Mouse (Mus musculus): ENCODE data around the gene Nploc4. TPM values are rescaled to one million over a fixed set of nuclear protein-coding genes. Genes with fewer than 3 reads are reported as not detected.

Nploc4 gene
- polyA plus RNA-seq, 1 experiment = 61.8 TPM

DNA sequence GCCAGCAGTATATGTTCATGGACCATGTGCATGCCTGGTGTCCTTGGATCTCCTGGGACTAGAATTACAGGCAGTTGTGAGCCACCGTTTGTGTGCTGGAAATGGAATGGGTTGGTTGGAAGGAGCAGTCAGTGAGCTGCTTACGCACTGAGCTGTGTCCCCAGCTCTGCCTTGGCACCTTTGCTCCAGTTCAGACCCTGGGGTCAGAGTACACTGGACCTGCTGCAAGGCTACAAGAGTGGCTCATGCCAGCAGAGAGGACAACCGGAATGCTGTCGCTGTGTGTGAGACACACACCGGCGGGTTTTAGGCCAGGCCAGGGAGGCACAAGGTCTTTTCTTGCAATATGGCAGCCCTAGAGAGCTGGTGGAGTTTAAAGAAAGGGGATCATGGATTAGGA, 34.5 kb upstream of the Nploc4 start:
- TF ChIP-seq POLR2AphosphoS2 (IDR thresholded peaks at IDR 0.05; ENCODE audit: insufficient read length, low read depth) (no peak), REST (IDR thresholded peaks at IDR 0.05; ENCODE audit: insufficient read depth, insufficient read length) (no peak), USF1 (IDR thresholded peaks at IDR 0.05; ENCODE audit: low read depth) (no peak), MYOG (IDR thresholded peaks at IDR 0.05; ENCODE audit: control insufficient read depth in 1 of 3, insufficient read depth in 1 of 3, insufficient read length in 2 of 3, low read depth in 2 of 3) (no peak)
- no peak overlapping the region for H3ac ChIP-seq (ENCODE audit: control insufficient read depth, insufficient read length)

DNA sequence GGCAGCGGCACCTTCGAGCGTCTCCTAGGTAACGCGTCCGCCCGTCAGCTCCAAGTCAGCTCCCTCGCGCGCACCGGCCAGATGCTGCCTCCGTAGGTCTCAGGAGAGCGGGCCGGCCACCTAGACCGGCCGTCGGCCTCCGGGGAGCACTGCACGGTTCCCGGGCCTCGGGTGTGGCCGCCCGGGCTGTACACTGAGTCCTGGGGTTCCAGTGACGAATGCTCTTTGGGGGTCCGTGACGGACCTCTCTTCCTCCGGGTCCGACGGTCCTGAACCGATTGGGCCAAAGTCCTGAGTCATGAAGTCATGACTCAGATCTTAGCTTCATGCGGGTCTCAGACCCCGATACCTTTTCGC, 30.2 kb upstream of the Nploc4 start:
- H3K79me2 ChIP-seq (ENCODE audit: control insufficient read depth, insufficient read depth) = peaks cover 22% of the 10 kb centered on the region
- peak overlapping the region; percentile 74 for H3K4me3 ChIP-seq
- peak overlapping the region; percentile 67 for H3ac ChIP-seq (ENCODE audit: control insufficient read depth, insufficient read length)
- no peak for TF ChIP-seq TCF3 (IDR thresholded peaks at IDR 0.05; ENCODE audit: insufficient read length, low read depth)
- TF ChIP-seq MYOG (IDR thresholded peaks at IDR 0.05; ENCODE audit: control insufficient read depth in 1 of 3, insufficient read depth in 1 of 3, insufficient read length in 2 of 3, low read depth in 2 of 3) = no peak
- no peak for TF ChIP-seq POLR2AphosphoS2 (IDR thresholded peaks at IDR 0.05; ENCODE audit: insufficient read length, low read depth)
- no peak for TF ChIP-seq CEBPB (IDR thresholded peaks at IDR 0.05; ENCODE audit: insufficient read depth, poor library complexity, severe bottlenecking)
- no peak for TF ChIP-seq SRF (IDR thresholded peaks at IDR 0.05; ENCODE audit: control insufficient read depth, insufficient read length, low read depth)
- no peak for TF ChIP-seq MYOD1 (IDR thresholded peaks at IDR 0.05; ENCODE audit: control insufficient read depth in 1 of 3, insufficient read length in 2 of 3, low read depth in 2 of 3)
- no peak for TF ChIP-seq MAX (IDR thresholded peaks at IDR 0.05; ENCODE audit: low read depth)
- no peak for TF ChIP-seq POLR2A (IDR thresholded peaks at IDR 0.05; ENCODE audit: insufficient read length, low read depth)
- no peak for TF ChIP-seq REST (IDR thresholded peaks at IDR 0.05; ENCODE audit: insufficient read depth, insufficient read length)
- TF ChIP-seq USF1 (IDR thresholded peaks at IDR 0.05; ENCODE audit: low read depth) = no peak
- TF ChIP-seq E2F4 (IDR thresholded peaks at IDR 0.05; ENCODE audit: insufficient read depth) = no peak
- no peak for TF ChIP-seq TCF12 (IDR thresholded peaks at IDR 0.05; ENCODE audit: insufficient read depth, poor library complexity, severe bottlenecking)
- H3K27me3 ChIP-seq (ENCODE audit: control insufficient read depth, insufficient read depth, insufficient read length) = no peaks in the 10 kb centered on the region
- H3K36me3 ChIP-seq (ENCODE audit: control insufficient read depth, insufficient read depth) = peaks cover 21% of the 10 kb centered on the region
- peak overlapping the region; percentile 91 for H3K4me2 ChIP-seq (ENCODE audit: low read depth)

More for the DNA sequence above, 34.5 kb upstream of the Nploc4 start:
- Histone ChIP-seq H3K4me3 (no peak overlapping the region), H3K36me3 (ENCODE audit: control insufficient read depth, insufficient read depth) (peaks cover 27% of the 10 kb centered on the region), H3K79me2 (ENCODE audit: control insufficient read depth, insufficient read depth) (peaks cover 15% of the 10 kb centered on the region), H3K4me2 (ENCODE audit: low read depth) (no peak overlapping the region), H3K27me3 (ENCODE audit: control insufficient read depth, insufficient read depth, insufficient read length) (no peaks in the 10 kb centered on the region)

DNA sequence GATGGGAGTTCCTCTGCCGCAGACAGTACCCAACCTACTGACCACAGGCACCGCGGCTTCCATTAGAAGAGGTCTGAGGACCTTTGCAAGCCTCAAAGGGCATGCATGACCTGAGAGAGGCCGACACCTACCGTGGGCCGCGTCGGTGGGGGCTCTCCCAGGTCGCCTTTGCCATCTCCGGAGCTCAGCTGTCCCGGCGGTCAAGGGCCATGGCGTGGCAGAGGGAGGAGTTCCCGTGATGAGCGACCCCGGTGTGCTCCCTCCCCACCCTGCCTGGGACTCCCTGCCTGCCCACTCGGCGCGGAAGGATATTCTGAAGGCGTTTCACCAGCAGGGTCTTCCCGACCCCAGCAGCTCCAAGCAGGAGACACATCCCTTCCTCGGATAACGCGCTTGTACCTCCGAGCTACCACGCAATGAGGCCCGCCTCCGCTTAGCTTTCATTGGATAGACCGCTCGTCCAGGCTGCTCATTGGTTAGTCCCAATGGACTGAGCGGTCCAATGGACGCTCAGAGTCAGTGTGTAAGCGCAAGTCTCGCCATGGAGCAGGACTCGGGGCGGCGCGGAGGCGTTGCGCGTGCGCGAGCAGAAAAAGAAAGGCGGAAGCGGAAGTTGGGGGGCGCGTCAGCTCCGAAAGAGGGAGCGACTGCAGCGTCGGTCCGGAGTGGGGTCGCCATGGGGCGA, 29.7 kb upstream of the Nploc4 start, which contains the start of gene Arl16:
Gene Arl16 (minus strand): TSS at position 557 of the 685 bp plus-strand sequence.
- TF ChIP-seq POLR2A (IDR thresholded peaks at IDR 0.05; ENCODE audit: insufficient read length, low read depth) (peak; percentile 88), REST (IDR thresholded peaks at IDR 0.05; ENCODE audit: insufficient read depth, insufficient read length) (no peak), TCF3 (IDR thresholded peaks at IDR 0.05; ENCODE audit: insufficient read length, low read depth) (no peak), SRF (IDR thresholded peaks at IDR 0.05; ENCODE audit: control insufficient read depth, insufficient read length, low read depth) (peak; percentile 10), POLR2AphosphoS2 (IDR thresholded peaks at IDR 0.05; ENCODE audit: insufficient read length, low read depth) (peak; percentile 91), E2F4 (IDR thresholded peaks at IDR 0.05; ENCODE audit: insufficient read depth) (no peak), MYOD1 (IDR thresholded peaks at IDR 0.05; ENCODE audit: control insufficient read depth in 1 of 3, insufficient read length in 2 of 3, low read depth in 2 of 3) (no peak), MYOG (IDR thresholded peaks at IDR 0.05; ENCODE audit: control insufficient read depth in 1 of 3, insufficient read depth in 1 of 3, insufficient read length in 2 of 3, low read depth in 2 of 3) (peak in 1 of 3 experiments; percentile 55)
- no peaks in the 10 kb centered on the region for H3K27me3 ChIP-seq (ENCODE audit: control insufficient read depth, insufficient read depth, insufficient read length)
- H3K36me3 ChIP-seq (ENCODE audit: control insufficient read depth, insufficient read depth) = peaks cover 20% of the 10 kb centered on the region
- peak within 1 kb of the TSS; percentile 91 for H3K4me2 ChIP-seq (ENCODE audit: low read depth)
- peak within 1 kb of the TSS; percentile 74 for H3K4me3 ChIP-seq
- peak within 1 kb of the TSS; percentile 67 for H3ac ChIP-seq (ENCODE audit: control insufficient read depth, insufficient read length)
- H3K79me2 ChIP-seq (ENCODE audit: control insufficient read depth, insufficient read depth) = peaks cover 22% of the 10 kb centered on the region

DNA sequence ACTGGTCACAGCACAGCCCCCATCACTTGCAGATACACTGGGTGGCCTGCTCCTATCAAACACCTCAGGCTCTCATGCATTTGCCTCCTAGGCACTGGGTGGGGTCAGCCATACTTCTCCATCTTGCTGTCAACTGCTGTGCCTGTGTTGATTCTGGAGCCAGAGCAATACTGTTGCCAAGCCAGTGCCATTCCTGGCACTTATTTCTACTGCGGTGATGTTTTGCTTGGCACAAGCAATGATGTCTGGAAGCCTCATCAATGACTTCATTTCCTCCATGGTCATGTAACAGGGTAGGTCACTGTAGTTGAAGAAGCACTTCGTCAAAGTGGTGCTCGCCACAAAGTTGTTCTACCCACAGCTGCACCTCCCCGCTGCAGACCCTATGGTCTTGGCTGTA, 28.0 kb upstream of the Nploc4 start:
- H3K4me3 ChIP-seq = peak overlapping the region; percentile 74

DNA sequence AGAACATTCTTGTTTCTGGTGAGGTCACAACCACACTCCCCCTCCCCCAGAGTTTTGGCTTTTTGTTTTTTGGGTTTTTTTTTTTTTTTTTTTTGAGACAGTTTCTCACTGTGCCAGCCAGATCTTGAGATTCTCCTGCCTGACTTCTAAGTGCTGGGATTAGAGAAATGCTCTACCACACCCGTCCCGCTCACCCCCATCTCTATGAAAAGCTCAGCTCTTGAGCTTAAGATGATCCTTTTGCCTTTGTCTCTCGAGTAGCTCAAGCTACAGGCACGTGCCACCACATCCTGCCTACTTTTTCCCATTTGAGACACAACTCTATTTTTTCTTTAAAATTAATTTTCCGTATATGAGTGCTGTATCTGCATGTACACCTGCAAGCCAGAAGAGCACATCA, 26.9 kb upstream of the Nploc4 start:
- H3K4me3 ChIP-seq = no peak overlapping the region
- TF ChIP-seq USF1 (IDR thresholded peaks at IDR 0.05; ENCODE audit: low read depth) = no peak
- no peaks in the 10 kb centered on the region for H3K27me3 ChIP-seq (ENCODE audit: control insufficient read depth, insufficient read depth, insufficient read length)
- H3K36me3 ChIP-seq (ENCODE audit: control insufficient read depth, insufficient read depth) = peaks cover 14% of the 10 kb centered on the region
- H3ac ChIP-seq (ENCODE audit: control insufficient read depth, insufficient read length) = no peak overlapping the region
- H3K79me2 ChIP-seq (ENCODE audit: control insufficient read depth, insufficient read depth) = peaks cover 28% of the 10 kb centered on the region
- no peak overlapping the region for H3K4me2 ChIP-seq (ENCODE audit: low read depth)

More for the DNA sequence above, 28.0 kb upstream of the Nploc4 start:
- Histone ChIP-seq H3K4me2 (ENCODE audit: low read depth) (peak overlapping the region; percentile 82), H3ac (ENCODE audit: control insufficient read depth, insufficient read length) (no peak overlapping the region), H3K79me2 (ENCODE audit: control insufficient read depth, insufficient read depth) (peaks cover 22% of the 10 kb centered on the region), H3K27me3 (ENCODE audit: control insufficient read depth, insufficient read depth, insufficient read length) (no peaks in the 10 kb centered on the region), H3K36me3 (ENCODE audit: control insufficient read depth, insufficient read depth) (peaks cover 14% of the 10 kb centered on the region)
- TF ChIP-seq REST (IDR thresholded peaks at IDR 0.05; ENCODE audit: insufficient read depth, insufficient read length) = no peak
- no peak for TF ChIP-seq TCF12 (IDR thresholded peaks at IDR 0.05; ENCODE audit: insufficient read depth, poor library complexity, severe bottlenecking)
- TF ChIP-seq POLR2AphosphoS2 (IDR thresholded peaks at IDR 0.05; ENCODE audit: insufficient read length, low read depth) = no peak
- no peak for TF ChIP-seq SRF (IDR thresholded peaks at IDR 0.05; ENCODE audit: control insufficient read depth, insufficient read length, low read depth)
- no peak for TF ChIP-seq CEBPB (IDR thresholded peaks at IDR 0.05; ENCODE audit: insufficient read depth, poor library complexity, severe bottlenecking)

Measured in myocyte (in vitro differentiated cells).